Mouse (Mus musculus) megakaryocyte, adult 5-6 weeks (primary cell): ENCODE data around the gene Il22ra1. TPM values are rescaled to one million over a fixed set of nuclear protein-coding genes. Genes with fewer than 3 reads are reported as not detected.

Experiments
- ATAC-seq: 2 replicates; pipeline ENCODE4 v1.8.0; 2016; ENCODE audit warnings: mild to moderate bottlenecking, inconsistent platforms; ENCODE audit not compliant: poor library complexity, severe bottlenecking
- total RNA-seq, 2 experiments: library from RNA; stranded (forward) in 1 of 2; stranded (reverse) in 1 of 2; fragments of 153-499, 151-499 nt in 1 of 2; fragments of 221-1000, 200-1000 nt in 1 of 2; gene quantifications; 2 replicates each; pipeline versions ENCODE4 v1.2.3 to v1.2.4; 2015 to 2017

The Il22ra1 gene
- total RNA-seq, 2 experiments from 2014 or later: not detected

- ATAC-seq: no peak
Measured at GRCm38 (mm10) chr4:135768572-135769526, 40.9 kb downstream of the Il22ra1 start.

- no peak for ATAC-seq
Measured at GRCm38 (mm10) chr4:135770611-135771305, 42.8 kb downstream of the Il22ra1 start.

- no peak for ATAC-seq
Measured at GRCm38 (mm10) chr4:135771592-135771991, 43.6 kb downstream of the Il22ra1 start.

GRCm38 (mm10) chr4:135772671-135773070 is 44.7 kb downstream of the Il22ra1 start:
- ATAC-seq: no peak

- no peak for ATAC-seq
Measured at GRCm38 (mm10) chr4:135774496-135774895, 46.5 kb downstream of the Il22ra1 start.

- ATAC-seq: no peak
Measured at GRCm38 (mm10) chr4:135776850-135777249, 48.9 kb downstream of the Il22ra1 start.

GRCm38 (mm10) chr4:135779661-135780060 is 51.7 kb downstream of the Il22ra1 start:
- ATAC-seq: no peak

GRCm38 (mm10) chr4:135780255-135780654 is 52.3 kb downstream of the Il22ra1 start:
- no peak for ATAC-seq

- ATAC-seq: no peak
Measured at GRCm38 (mm10) chr4:135781304-135781703, 53.3 kb downstream of the Il22ra1 start.

GRCm38 (mm10) chr4:135786581-135786980 is 58.6 kb downstream of the Il22ra1 start:
- ATAC-seq: no peak

- ATAC-seq: no peak
Measured at GRCm38 (mm10) chr4:135787271-135787670, 59.3 kb downstream of the Il22ra1 start.

- ATAC-seq: no peak
Measured at GRCm38 (mm10) chr4:135789135-135789534, 61.2 kb downstream of the Il22ra1 start.

- no peak for ATAC-seq
Measured at GRCm38 (mm10) chr4:135792821-135793220, 64.8 kb downstream of the Il22ra1 start.

GRCm38 (mm10) chr4:135797931-135798330 is 70.0 kb downstream of the Il22ra1 start:
- ATAC-seq: no peak

GRCm38 (mm10) chr4:135801543-135801942 is 73.6 kb downstream of the Il22ra1 start:
- ATAC-seq: peak; percentile 87

Other genes starting within 250 kb of the Il22ra1 start
- not detected in 2 replicates for gene Stpg1, start 233.4 kb upstream of the Il22ra1 start, total RNA-seq (2015)
- 0.18 TPM in 1 of 2 replicates, not detected in the other for gene Stpg1, start 233.4 kb upstream of the Il22ra1 start, total RNA-seq (2017)
- gene Nipal3, start 233.1 kb upstream of the Il22ra1 start, total RNA-seq (2015): 7.1 and 7.7 TPM in 2 replicates
- 31.8 and 36.0 TPM in 2 replicates for gene Nipal3, start 233.1 kb upstream of the Il22ra1 start, total RNA-seq (2017)
- not detected in 2 replicates for gene Grhl3, start 154.5 kb upstream of the Il22ra1 start, total RNA-seq (2015)
- gene Grhl3, start 154.5 kb upstream of the Il22ra1 start, total RNA-seq (2017): not detected in 2 replicates
- gene Ifnlr1, start 41.9 kb upstream of the Il22ra1 start, total RNA-seq (2015): 8.6 and 10.8 TPM in 2 replicates
- 2.8 and 4.8 TPM in 2 replicates for gene Ifnlr1, start 41.9 kb upstream of the Il22ra1 start, total RNA-seq (2017)
- gene Myom3, start 31.5 kb downstream of the Il22ra1 start, total RNA-seq (2015): not detected in 2 replicates
- gene Myom3, start 31.5 kb downstream of the Il22ra1 start, total RNA-seq (2017): not detected in 2 replicates
- 104 and 125 TPM in 2 replicates for gene Srsf10, start 127.6 kb downstream of the Il22ra1 start, total RNA-seq (2015)
- gene Srsf10, start 127.6 kb downstream of the Il22ra1 start, total RNA-seq (2017): 130 and 147 TPM in 2 replicates
- 248 and 273 TPM in 2 replicates for gene Pnrc2, start 145.7 kb downstream of the Il22ra1 start, total RNA-seq (2015)
- 249 and 251 TPM in 2 replicates for gene Pnrc2, start 145.7 kb downstream of the Il22ra1 start, total RNA-seq (2017)
- 15.2 and 16.9 TPM in 2 replicates for gene Cnr2, start 167.2 kb downstream of the Il22ra1 start, total RNA-seq (2015)
- 18.8 and 20.7 TPM in 2 replicates for gene Cnr2, start 167.2 kb downstream of the Il22ra1 start, total RNA-seq (2017)
- 72.1 and 86.7 TPM in 2 replicates for gene Fuca1, start 192.6 kb downstream of the Il22ra1 start, total RNA-seq (2015)
- gene Fuca1, start 192.6 kb downstream of the Il22ra1 start, total RNA-seq (2017): 143 and 189 TPM in 2 replicates
- 60.7 and 76.8 TPM in 2 replicates for gene Hmgcl, start 218.3 kb downstream of the Il22ra1 start, total RNA-seq (2015)
- 54.9 and 60.4 TPM in 2 replicates for gene Hmgcl, start 218.3 kb downstream of the Il22ra1 start, total RNA-seq (2017)
- 6.4 and 7.6 TPM in 2 replicates for gene Gale, start 235.6 kb downstream of the Il22ra1 start, total RNA-seq (2015)
- 10.0 and 11.6 TPM in 2 replicates for gene Gale, start 235.6 kb downstream of the Il22ra1 start, total RNA-seq (2017)
- 49.7 and 51.4 TPM in 2 replicates for gene Lypla2, start 244.5 kb downstream of the Il22ra1 start, total RNA-seq (2015)
- gene Lypla2, start 244.5 kb downstream of the Il22ra1 start, total RNA-seq (2017): 21.4 and 25.3 TPM in 2 replicates